Mouse (Mus musculus) liver, embryonic 11.5 days (tissue): ENCODE data around the gene Vangl2. TPM values are rescaled to one million over a fixed set of nuclear protein-coding genes. Genes with fewer than 3 reads are reported as not detected.

Experiments used
- ATAC-seq: fragments of 200-750 bp; cut with Nextera tagmentation; replicated peaks from 2 replicates; pipeline ENCODE4 v1.8.0; 2017; ENCODE audit warnings: moderate number of reproducible peaks, mild to moderate bottlenecking, moderate TSS enrichment, moderate library complexity; ENCODE audit not compliant: low FRiP score
- DNase-seq: peaks from one replicate; pipeline ENCODE4 v3.0.0-alpha.2; 2017; ENCODE audit warnings: low spot score
- H3K27ac ChIP-seq: fragments of 300-500 bp; sonication (generic); 2 replicates; pipeline ENCODE4 v1.5.1; 2014; ENCODE audit warnings: mild to moderate bottlenecking, low read depth, low read length, control low read depth
- H3K27me3 ChIP-seq: fragments of 300-500 bp; sonication (generic); replicated peaks from 2 replicates; pipeline ENCODE4 v1.6.1; 2014; ENCODE audit warnings: low read length, mixed read lengths; ENCODE audit not compliant: control insufficient read depth, insufficient read depth
- H3K36me3 ChIP-seq: fragments of 300-500 bp; sonication (generic); 2 replicates; pipeline ENCODE4 v1.6.1; 2014; ENCODE audit warnings: mild to moderate bottlenecking, low read length, moderate library complexity, mixed read lengths; ENCODE audit not compliant: control insufficient read depth, insufficient read depth
- H3K4me1 ChIP-seq: fragments of 300-500 bp; sonication (generic); replicated peaks from 2 replicates; pipeline ENCODE4 v1.6.1; 2014; ENCODE audit warnings: low read length, mixed read lengths; ENCODE audit not compliant: control insufficient read depth, insufficient read depth
- H3K4me2 ChIP-seq: fragments of 300-500 bp; sonication (generic); 2 replicates; pipeline ENCODE4 v1.6.1; 2014; ENCODE audit warnings: mild to moderate bottlenecking, control low read depth, moderate library complexity
- H3K4me3 ChIP-seq: fragments of 300-500 bp; sonication (generic); 2 replicates; pipeline ENCODE4 v1.5.1; 2014; ENCODE audit warnings: low read depth, low read length, control low read depth
- H3K9ac ChIP-seq: fragments of 300-500 bp; sonication (generic); 2 replicates; pipeline ENCODE4 v1.6.1; 2014; ENCODE audit warnings: low read depth, low read length, control low read depth
- H3K9me3 ChIP-seq: fragments of 300-500 bp; sonication (generic); 2 replicates; pipeline ENCODE4 v1.6.1; 2016; ENCODE audit warnings: low read length, inconsistent platforms, mixed read lengths; ENCODE audit not compliant: control insufficient read depth
- WGBS: fragments of 180-500 bp; shearing (Covaris S2); extraction: QIAGEN DNeasy Blood & Tissue Kit; methylation state at CpG from one replicate; pipeline ENCODE4 v1.1.7; 2014; 5-methylcytosine and 5-hydroxymethylcytosine counted together
- polyA plus RNA-seq: library from polyadenylated mRNA; unstranded; fragments of >200 nt; fragmentation: Nextera tagmentation; extraction: Ambion mirVana; gene quantifications from 2 replicates; pipeline ENCODE4 v1.2.1, GENCODE M21; 2014

The Vangl2 gene
- polyA plus RNA-seq, 1 experiment from 2014 or later, result 5.4 TPM

GRCm38 (mm10) chr1:172025201-172025904, 2.9 kb downstream of the Vangl2 start:
- ATAC-seq (no peak), DNase-seq (no peak)
- H3K27ac ChIP-seq, result no peak overlapping the region
- H3K9me3 ChIP-seq, result no peaks in the 10 kb centered on the region
- peak overlapping the region; percentile 12; the same call in 1 of the 2 replicates for H3K4me3 ChIP-seq
- H3K27me3 ChIP-seq, result no peaks in the 10 kb centered on the region
- H3K4me2 ChIP-seq, result peak overlapping the region; percentile 91
- H3K36me3 ChIP-seq, result no peaks in the 10 kb centered on the region; the same call in 1 of the 2 replicates
- peaks cover 13% of the 10 kb centered on the region for H3K4me1 ChIP-seq
- WGBS, result 70% methylated on average over 8 of the region's 8 CpGs
- no peak overlapping the region for H3K9ac ChIP-seq

- no peak overlapping the region for H3K9ac ChIP-seq
- ATAC-seq, result no peak
- WGBS, result 63% methylated on average over 9 of the region's 9 CpGs
- H3K27ac ChIP-seq, result no peak overlapping the region
- no peaks in the 10 kb centered on the region; the same call in 1 of the 2 replicates for H3K36me3 ChIP-seq
- no peaks in the 10 kb centered on the region for H3K9me3 ChIP-seq
- H3K27me3 ChIP-seq, result no peaks in the 10 kb centered on the region
- no peak overlapping the region for H3K4me3 ChIP-seq
- H3K4me2 ChIP-seq, result no peak overlapping the region
- H3K4me1 ChIP-seq, result peaks cover 13% of the 10 kb centered on the region
- DNase-seq, result no peak
These were observed 3.9 kb downstream of the Vangl2 start for GRCm38 (mm10) chr1:172024140-172024895.

GRCm38 (mm10) chr1:172019863-172020521, 8.3 kb downstream of the Vangl2 start:
- Histone ChIP-seq H3K27me3 (no peaks in the 10 kb centered on the region), H3K4me1 (peaks cover 4% of the 10 kb centered on the region; the same call in 1 of the 2 replicates), H3K9ac (no peak overlapping the region), H3K36me3 (no peaks in the 10 kb centered on the region; the same call in 1 of the 2 replicates), H3K27ac (no peak overlapping the region), H3K4me3 (no peak overlapping the region), H3K4me2 (no peak overlapping the region), H3K9me3 (no peaks in the 10 kb centered on the region)
- ATAC-seq (no peak), DNase-seq (no peak)
- WGBS, result 77% methylated on average over 10 of the region's 10 CpGs

- Histone ChIP-seq H3K27me3 (no peaks in the 10 kb centered on the region), H3K9ac (no peak overlapping the region), H3K36me3 (no peaks in the 10 kb centered on the region; the same call in 1 of the 2 replicates), H3K27ac (no peak overlapping the region), H3K4me2 (no peak overlapping the region), H3K4me3 (no peak overlapping the region), H3K9me3 (no peaks in the 10 kb centered on the region), H3K4me1 (peaks cover 4% of the 10 kb centered on the region; the same call in 1 of the 2 replicates)
- WGBS, result 87% methylated on average over 4 of the region's 4 CpGs
- no peak for DNase-seq
- ATAC-seq, result 0 out of 2 replicates have a peak, but pooled peaks have one; percentile 13
These were observed 8.9 kb downstream of the Vangl2 start for GRCm38 (mm10) chr1:172019339-172019738.

DNA sequence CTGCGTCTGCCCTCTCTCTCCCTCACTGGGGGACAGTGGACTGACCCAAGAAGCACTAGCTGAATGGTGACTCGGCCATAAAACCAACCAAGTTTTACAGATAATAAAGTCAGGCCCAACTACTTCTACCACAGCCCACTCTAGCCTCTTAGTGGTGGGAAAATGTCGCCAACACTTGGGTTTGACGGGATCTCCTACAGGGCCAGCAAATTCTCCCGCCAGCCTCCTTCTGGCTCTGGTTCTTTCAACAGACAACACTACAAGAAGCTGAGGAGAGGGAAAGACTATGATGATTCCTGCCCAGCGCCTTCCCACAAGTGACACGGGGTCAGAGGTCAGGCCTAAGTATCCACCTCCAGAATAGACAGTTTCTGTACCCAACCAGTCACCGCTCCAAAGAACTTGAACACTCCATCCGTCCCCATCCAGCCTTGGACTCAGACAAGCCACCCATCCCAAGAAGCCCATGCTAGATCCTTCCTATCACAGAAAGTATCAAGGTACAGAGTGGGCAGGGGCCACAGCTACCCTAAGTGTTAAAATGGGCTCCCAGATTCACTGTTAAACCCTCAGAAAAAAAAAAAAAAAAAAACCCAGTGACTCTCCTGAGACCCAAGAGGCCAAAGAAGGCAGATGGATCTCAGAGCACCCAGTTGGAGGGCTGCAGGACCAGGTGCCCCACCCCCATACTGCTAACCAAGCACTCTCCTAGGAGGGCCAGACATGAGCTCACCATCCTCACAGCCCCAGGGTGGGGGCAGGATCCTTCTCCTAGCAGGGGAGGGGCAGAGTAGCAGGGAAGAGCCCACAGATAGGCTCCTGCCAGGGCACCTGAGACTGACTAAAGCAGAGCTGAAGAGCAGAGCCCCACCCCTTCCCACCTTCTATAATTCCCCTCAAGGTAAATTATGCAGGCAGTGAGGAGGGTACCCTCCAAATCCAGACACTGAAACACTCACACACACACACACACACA, 9.6 kb downstream of the Vangl2 start:
- ATAC-seq (0 out of 2 replicates have a peak, but pooled peaks have one; percentile 18), DNase-seq (no peak)
- Histone ChIP-seq H3K9ac (no peak overlapping the region), H3K4me1 (peaks cover 4% of the 10 kb centered on the region; the same call in 1 of the 2 replicates), H3K4me3 (no peak overlapping the region), H3K36me3 (no peaks in the 10 kb centered on the region; the same call in 1 of the 2 replicates), H3K4me2 (no peak overlapping the region), H3K27me3 (no peaks in the 10 kb centered on the region), H3K9me3 (no peaks in the 10 kb centered on the region), H3K27ac (no peak overlapping the region)
- WGBS, result 85% methylated on average over 9 of the region's 9 CpGs

DNA sequence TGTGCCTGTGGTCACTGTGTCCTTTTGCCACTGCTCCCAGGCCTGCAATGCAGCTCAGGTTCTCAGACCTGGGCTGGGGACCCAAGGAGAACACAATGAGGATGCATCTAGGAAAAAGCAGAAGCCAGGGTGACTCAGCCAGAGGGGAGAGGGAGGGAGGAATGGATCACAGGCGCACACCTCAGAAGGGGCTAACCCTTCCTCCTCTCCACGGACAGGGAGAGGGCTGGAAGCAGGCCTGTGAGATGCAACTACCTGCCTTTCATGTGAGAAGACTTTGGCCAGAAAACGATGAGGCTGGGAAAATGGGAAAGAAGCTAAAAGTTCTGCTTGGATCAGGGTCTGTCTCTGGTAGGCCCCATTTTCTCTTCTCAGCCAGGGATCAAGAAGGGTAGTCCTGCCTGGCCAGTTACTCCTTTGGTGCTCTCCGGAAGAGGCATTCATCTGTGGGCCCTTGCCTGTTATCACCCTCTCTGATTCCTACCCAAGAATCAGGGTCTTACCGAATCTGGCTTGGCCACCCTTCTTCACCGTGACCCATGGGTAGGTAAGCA, 10.7 kb downstream of the Vangl2 start:
- no peak overlapping the region for H3K27ac ChIP-seq
- H3K4me3 ChIP-seq, result no peak overlapping the region
- no peaks in the 10 kb centered on the region for H3K27me3 ChIP-seq
- H3K9ac ChIP-seq, result no peak overlapping the region
- ATAC-seq (no peak), DNase-seq (no peak)
- H3K36me3 ChIP-seq, result no peaks in the 10 kb centered on the region; the same call in 1 of the 2 replicates
- no peak overlapping the region for H3K4me2 ChIP-seq
- H3K9me3 ChIP-seq, result no peaks in the 10 kb centered on the region
- WGBS, result 79% methylated on average over 6 of the region's 6 CpGs
- H3K4me1 ChIP-seq, result peaks cover 4% of the 10 kb centered on the region; the same call in 1 of the 2 replicates

- H3K4me2 ChIP-seq, result no peak overlapping the region
- no peak overlapping the region for H3K9ac ChIP-seq
- H3K36me3 ChIP-seq, result no peaks in the 10 kb centered on the region; the same call in 1 of the 2 replicates
- H3K27me3 ChIP-seq, result no peaks in the 10 kb centered on the region
- DNase-seq (no peak), ATAC-seq (no peak)
- H3K9me3 ChIP-seq, result no peaks in the 10 kb centered on the region
- H3K4me3 ChIP-seq, result no peak overlapping the region
- WGBS, result 61% methylated on average over 6 of the region's 6 CpGs
- H3K4me1 ChIP-seq, result peaks cover 4% of the 10 kb centered on the region; the same call in 1 of the 2 replicates
- H3K27ac ChIP-seq, result no peak overlapping the region
These were observed 11.4 kb downstream of the Vangl2 start for GRCm38 (mm10) chr1:172016660-172017516.
